Mouse (Mus musculus): ENCODE measurements around the gene Cd80.

GRCm38 (mm10) chr16:38425374-38425773, 30.0 kb upstream of the Cd80 start:
- no peak for TF ChIP-seq POLR2AphosphoS2 (IDR thresholded peaks at IDR 0.05; ENCODE audit: low read depth, low read length)
- no peak for TF ChIP-seq USF1 (IDR thresholded peaks at IDR 0.05; ENCODE audit: low read depth, low read length)
